Mouse (Mus musculus) myocyte (in vitro differentiated cells): ENCODE results near the gene Arhgef6. TPM values are rescaled to one million over a fixed set of nuclear protein-coding genes. Genes with fewer than 3 reads are reported as not detected.

Experiments used
- polyA plus RNA-seq: library from polyadenylated mRNA; unstranded; fragments of >200 nt; fragmentation: generic; extraction: Trizol; gene quantifications from one replicate; pipeline ENCODE4 v1.2.1, GENCODE M21; 2012; ENCODE audit warnings: missing spikeins

Arhgef6 gene
- polyA plus RNA-seq, 1 experiment = 3.5 TPM

Other genes starting within 250 kb of the Arhgef6 start
- gene Cd40lg, start 126.6 kb downstream of the Arhgef6 start, polyA plus RNA-seq = not detected
- gene Rbmx, start 54.3 kb upstream of the Arhgef6 start, polyA plus RNA-seq = 14.2 TPM
- 0.29 TPM for gene Gm364, start 70.4 kb upstream of the Arhgef6 start, polyA plus RNA-seq
- not detected for gene Gpr101, start 165.0 kb upstream of the Arhgef6 start, polyA plus RNA-seq